Mouse (Mus musculus): Measurements from ENCODE around the gene Rnase1.

- TF ChIP-seq CTCF (conservative IDR thresholded peaks at IDR 0.05; ENCODE audit: low read length) (no peak), POU5F1 (IDR thresholded peaks at IDR 0.05; ENCODE audit: borderline replicate concordance, low read length) (no peak)
These were observed 20.9 kb downstream of the Rnase1 start for GRCm38 (mm10) chr14:51125684-51126083.

All from E14TG2a.4 (cell line).